Mouse (Mus musculus) forebrain, embryonic 16.5 days (tissue): ENCODE data around the gene Gldc. TPM values are rescaled to one million over a fixed set of nuclear protein-coding genes. Genes with fewer than 3 reads are reported as not detected.

Experiments
- ATAC-seq: fragments of 200-750 bp; cut with Nextera tagmentation; 2 replicates; pipeline ENCODE4 v1.8.0; 2017; ENCODE audit warnings: mild to moderate bottlenecking, moderate library complexity
- H3K27ac ChIP-seq: fragments of 300-500 bp; sonication (generic); 2 replicates; pipeline ENCODE4 v1.5.1; 2014; ENCODE audit warnings: low read length, control low read depth
- H3K27me3 ChIP-seq: fragments of 300-500 bp; sonication (generic); replicated peaks from 2 replicates; pipeline ENCODE4 v1.6.1; 2014; ENCODE audit warnings: low read length; ENCODE audit not compliant: control insufficient read depth, insufficient read depth
- H3K36me3 ChIP-seq: fragments of 300-500 bp; sonication (generic); 2 replicates; pipeline ENCODE4 v1.6.1; 2014; ENCODE audit not compliant: control insufficient read depth, insufficient read depth
- H3K4me1 ChIP-seq: fragments of 300-500 bp; sonication (generic); replicated peaks from 2 replicates; pipeline ENCODE4 v1.6.1; 2014; ENCODE audit warnings: low read length; ENCODE audit not compliant: control insufficient read depth, insufficient read depth
- H3K4me2 ChIP-seq: fragments of 300-500 bp; sonication (generic); 2 replicates; pipeline ENCODE4 v1.6.1; 2014; ENCODE audit warnings: mild to moderate bottlenecking, low read length, control low read depth
- H3K4me3 ChIP-seq: fragments of 300-500 bp; sonication (generic); replicated peaks from 2 replicates; pipeline ENCODE4 v1.5.1; 2014; ENCODE audit warnings: mild to moderate bottlenecking, low read length, control low read depth
- H3K9ac ChIP-seq: fragments of 300-500 bp; sonication (generic); replicated peaks from 2 replicates; pipeline ENCODE4 v1.6.1; 2014; ENCODE audit warnings: low read depth, low read length, control low read depth
- H3K9me3 ChIP-seq: fragments of 300-500 bp; sonication (generic); 2 replicates; pipeline ENCODE4 v1.6.1; 2016; ENCODE audit warnings: low read length; ENCODE audit not compliant: control insufficient read depth
- WGBS: fragments of 180-500 bp; shearing (Covaris S2); extraction: QIAGEN DNeasy Blood & Tissue Kit; methylation state at CpG from one replicate; pipeline ENCODE4 v1.1.7; 2014; 5-methylcytosine and 5-hydroxymethylcytosine counted together
- polyA plus RNA-seq: library from polyadenylated mRNA; unstranded; fragments of >200 nt; fragmentation: Nextera tagmentation; extraction: Ambion mirVana; gene quantifications from 2 replicates; pipeline ENCODE4 v1.2.1, GENCODE M21; 2015

The Gldc gene
- polyA plus RNA-seq, 1 experiment from 2014 or later = 10.9 TPM

DNA sequence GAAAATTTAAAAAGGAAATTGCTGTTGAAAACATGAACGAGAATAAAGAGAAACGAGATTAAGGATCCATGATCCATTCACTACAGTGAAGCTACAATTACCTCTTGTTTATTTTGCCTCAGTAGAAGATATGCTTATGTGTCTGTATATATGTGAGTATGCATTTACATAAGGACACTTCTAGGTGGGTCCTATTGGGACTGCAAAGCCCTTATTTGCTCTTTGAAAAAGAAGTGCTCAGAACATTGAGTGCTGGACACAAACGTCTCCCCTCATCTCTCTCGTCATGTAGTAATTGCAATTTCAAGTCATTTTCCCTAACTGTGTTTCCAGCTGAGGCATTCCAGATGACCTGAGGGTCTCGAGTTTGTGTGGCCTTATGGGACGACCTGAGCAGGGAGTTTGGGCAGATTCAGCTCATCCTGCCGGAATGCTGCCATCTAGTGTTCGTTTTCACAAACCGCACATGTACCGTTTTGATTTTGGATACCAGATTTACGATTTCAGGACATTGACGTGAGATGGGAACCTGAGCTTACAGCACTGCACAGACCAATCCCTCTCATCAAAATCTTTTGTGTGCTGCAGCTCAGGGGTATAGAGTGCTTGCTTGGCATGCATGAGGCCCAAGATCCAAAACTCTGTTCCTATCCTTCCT is 30.1 kb upstream of the Gldc start:
- H3K4me3 ChIP-seq = no peak overlapping the region
- H3K36me3 ChIP-seq = no peaks in the 10 kb centered on the region
- H3K27ac ChIP-seq = no peak overlapping the region
- WGBS = 19% methylated on average over 12 of the region's 12 CpGs
- H3K4me1 ChIP-seq = no peaks in the 10 kb centered on the region
- H3K9ac ChIP-seq = no peak overlapping the region
- ATAC-seq = peak; percentile 67
- H3K4me2 ChIP-seq = no peak overlapping the region
- H3K27me3 ChIP-seq = no peaks in the 10 kb centered on the region
- H3K9me3 ChIP-seq = no peaks in the 10 kb centered on the region

DNA sequence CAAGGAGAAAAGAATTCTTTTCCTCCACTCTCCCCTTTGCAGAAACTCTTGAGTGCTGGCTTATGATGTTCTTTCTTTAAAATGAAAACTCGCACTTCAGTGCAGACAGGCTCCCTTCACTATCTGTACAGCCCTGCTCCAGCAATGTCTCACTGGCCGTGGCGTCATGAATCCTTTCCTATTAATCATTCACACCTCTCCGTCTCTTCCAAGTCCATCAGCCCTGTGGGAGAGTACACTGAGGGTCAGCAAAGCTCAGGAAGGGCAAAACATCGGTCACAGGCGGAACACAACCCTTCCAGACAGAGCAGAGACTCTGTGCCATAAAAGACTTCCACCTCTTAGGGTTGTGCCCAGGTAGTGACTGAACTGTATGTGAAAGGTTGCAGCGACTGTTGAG is 26.9 kb upstream of the Gldc start:
- 86% methylated on average over 7 of the region's 7 CpGs for WGBS
- no peak overlapping the region for H3K4me3 ChIP-seq
- no peak overlapping the region for H3K4me2 ChIP-seq
- no peaks in the 10 kb centered on the region for H3K9me3 ChIP-seq
- H3K27ac ChIP-seq = no peak overlapping the region
- no peak overlapping the region for H3K9ac ChIP-seq
- H3K4me1 ChIP-seq = no peaks in the 10 kb centered on the region
- no peak for ATAC-seq
- no peaks in the 10 kb centered on the region for H3K27me3 ChIP-seq
- no peaks in the 10 kb centered on the region for H3K36me3 ChIP-seq

DNA sequence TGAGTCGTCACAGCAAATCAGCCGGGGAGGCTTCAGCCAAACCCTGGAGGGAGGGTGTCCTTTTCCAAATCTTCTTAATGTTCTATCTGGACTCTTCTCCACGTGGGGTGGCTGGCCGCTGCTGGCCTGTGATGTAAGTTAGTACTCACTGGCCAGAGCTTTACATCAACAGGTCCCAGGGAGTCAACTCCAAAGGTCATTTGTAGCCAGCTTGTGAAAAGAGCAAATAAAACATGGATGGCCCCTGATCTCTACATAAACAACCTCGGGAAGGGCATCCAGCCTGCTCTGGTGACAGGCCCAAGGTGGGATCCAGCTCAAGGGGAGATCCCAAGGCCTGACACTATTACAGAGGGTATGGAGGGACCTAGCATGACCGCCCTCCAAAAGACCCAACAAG is 19.8 kb upstream of the Gldc start:
- Histone ChIP-seq H3K9me3 (no peaks in the 10 kb centered on the region), H3K4me1 (no peaks in the 10 kb centered on the region), H3K27me3 (no peaks in the 10 kb centered on the region), H3K27ac (no peak overlapping the region), H3K9ac (no peak overlapping the region), H3K4me3 (no peak overlapping the region), H3K4me2 (no peak overlapping the region), H3K36me3 (no peaks in the 10 kb centered on the region)
- 88% methylated on average over 6 of the region's 6 CpGs for WGBS
- ATAC-seq = no peak

DNA sequence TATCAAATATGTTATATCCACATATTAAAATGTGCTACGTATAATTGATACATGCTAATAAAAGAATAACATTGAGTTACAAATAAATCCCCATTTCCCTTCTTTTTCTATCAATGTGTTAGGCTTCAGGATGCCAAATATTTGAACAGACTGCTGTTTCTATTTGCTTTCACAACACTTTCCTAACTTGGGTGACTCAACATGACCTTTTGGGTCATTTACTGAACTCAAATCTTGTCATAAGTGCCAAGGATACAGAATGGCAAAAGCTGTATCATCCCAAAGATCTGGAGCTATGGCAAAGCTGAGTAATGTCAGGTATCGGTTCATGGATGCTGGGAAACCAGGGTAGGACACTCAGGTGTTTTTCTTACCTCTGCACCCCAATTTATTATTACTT is 12.0 kb upstream of the Gldc start:
- no peak for ATAC-seq
- H3K9me3 ChIP-seq = peaks cover 3% of the 10 kb centered on the region; the same call in 1 of the 2 replicates
- WGBS = 97% methylated on average over 2 of the region's 2 CpGs
- no peak overlapping the region for H3K4me2 ChIP-seq
- H3K9ac ChIP-seq = no peak overlapping the region
- no peaks in the 10 kb centered on the region for H3K4me1 ChIP-seq
- H3K4me3 ChIP-seq = no peak overlapping the region
- H3K27me3 ChIP-seq = no peaks in the 10 kb centered on the region
- H3K36me3 ChIP-seq = no peaks in the 10 kb centered on the region
- no peak overlapping the region for H3K27ac ChIP-seq

DNA sequence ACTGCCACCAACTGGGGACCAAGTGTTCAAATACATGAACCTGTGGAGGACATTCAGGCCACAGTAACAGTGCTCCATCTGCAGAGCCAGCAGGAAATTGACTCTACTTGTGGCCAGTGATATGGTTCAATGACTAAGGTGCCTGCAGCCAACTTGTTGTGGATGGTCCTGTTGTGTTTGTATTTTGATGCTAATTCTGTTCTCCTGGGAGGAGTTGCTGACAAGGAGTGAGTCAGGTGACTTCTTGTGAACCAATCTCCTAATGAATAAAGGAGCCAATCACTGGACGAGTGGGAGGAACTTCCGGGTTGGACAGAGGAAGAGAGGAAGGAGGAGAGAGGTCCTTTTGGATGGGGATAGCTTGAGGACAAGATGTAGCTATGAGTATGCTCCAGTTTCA is 10.3 kb upstream of the Gldc start:
- ATAC-seq = no peak
- no peaks in the 10 kb centered on the region for H3K36me3 ChIP-seq
- H3K4me2 ChIP-seq = no peak overlapping the region
- H3K4me1 ChIP-seq = no peaks in the 10 kb centered on the region
- no peak overlapping the region for H3K4me3 ChIP-seq
- H3K9ac ChIP-seq = no peak overlapping the region
- H3K27ac ChIP-seq = no peak overlapping the region
- no peaks in the 10 kb centered on the region for H3K27me3 ChIP-seq
- WGBS = 81% methylated on average over 2 of the region's 2 CpGs
- peaks cover 3% of the 10 kb centered on the region; the same call in 1 of the 2 replicates for H3K9me3 ChIP-seq

DNA sequence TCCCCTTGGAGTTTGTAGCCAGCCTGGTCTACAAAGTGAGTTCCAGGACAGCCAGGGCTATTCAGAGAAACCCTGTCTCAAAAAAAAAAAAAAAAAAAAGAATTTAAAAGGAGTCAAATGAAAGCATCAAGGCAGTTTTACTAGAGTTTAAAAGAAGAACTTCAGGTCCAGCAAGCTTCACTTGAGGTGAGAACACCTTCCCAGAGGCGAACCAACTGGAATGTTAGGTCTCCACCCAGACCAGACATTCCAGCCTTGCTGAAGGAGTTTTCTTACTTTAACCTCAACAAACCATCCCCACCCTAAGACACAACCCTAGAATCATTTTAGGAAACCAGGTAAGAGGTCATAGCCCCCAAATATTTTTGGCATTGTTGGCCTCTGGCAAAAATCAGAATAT is 4.8 kb upstream of the Gldc start:
- no peak overlapping the region for H3K4me3 ChIP-seq

DNA sequence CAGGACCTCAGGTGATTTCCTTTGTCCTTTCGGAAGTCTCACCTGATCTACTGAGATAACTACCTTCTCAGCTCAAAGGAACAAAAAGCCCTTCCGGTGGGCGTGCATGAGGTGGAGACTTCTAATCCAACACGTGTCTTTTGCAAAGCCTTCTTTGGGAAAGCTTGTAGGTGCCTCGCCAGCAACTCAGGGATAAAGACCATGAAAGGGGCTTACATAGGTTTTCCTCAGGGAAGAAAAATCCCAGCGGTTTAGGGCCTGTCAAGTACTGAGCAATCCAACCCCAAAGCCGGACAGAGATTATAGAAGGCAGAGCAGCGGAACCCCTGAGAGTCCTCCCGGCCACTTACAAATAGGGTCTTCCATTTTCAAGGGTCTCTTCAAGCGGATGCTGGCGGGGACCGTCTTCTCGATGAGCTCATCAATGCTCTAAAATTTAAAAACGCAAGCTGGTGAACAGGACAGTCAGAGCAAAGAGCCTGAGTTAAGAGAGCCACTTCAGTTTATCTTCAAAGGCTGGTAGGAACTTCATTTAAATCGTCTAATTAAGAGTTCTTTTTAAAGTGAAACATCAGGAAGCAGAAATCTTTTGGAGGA is 1.1 kb downstream of the Gldc start:
- H3K9ac ChIP-seq = peak overlapping the region; percentile 65
- H3K4me2 ChIP-seq = peak overlapping the region; percentile 100
- ATAC-seq = no peak
- H3K36me3 ChIP-seq = no peaks in the 10 kb centered on the region
- H3K27ac ChIP-seq = no peak overlapping the region
- 1% methylated on average over 15 of the region's 15 CpGs for WGBS
- no peaks in the 10 kb centered on the region for H3K27me3 ChIP-seq
- peak overlapping the region; percentile 72 for H3K4me3 ChIP-seq
- peaks cover 10% of the 10 kb centered on the region for H3K4me1 ChIP-seq
- H3K9me3 ChIP-seq = no peaks in the 10 kb centered on the region

More for the DNA sequence above, 4.8 kb upstream of the Gldc start:
- Histone ChIP-seq H3K4me2 (no peak overlapping the region), H3K36me3 (no peaks in the 10 kb centered on the region), H3K27ac (no peak overlapping the region), H3K27me3 (no peaks in the 10 kb centered on the region), H3K9ac (no peak overlapping the region), H3K9me3 (no peaks in the 10 kb centered on the region), H3K4me1 (peaks cover 6% of the 10 kb centered on the region; the same call in 1 of the 2 replicates)
- ATAC-seq = no peak
- 92% methylated on average over 1 of the region's 1 CpGs for WGBS

DNA sequence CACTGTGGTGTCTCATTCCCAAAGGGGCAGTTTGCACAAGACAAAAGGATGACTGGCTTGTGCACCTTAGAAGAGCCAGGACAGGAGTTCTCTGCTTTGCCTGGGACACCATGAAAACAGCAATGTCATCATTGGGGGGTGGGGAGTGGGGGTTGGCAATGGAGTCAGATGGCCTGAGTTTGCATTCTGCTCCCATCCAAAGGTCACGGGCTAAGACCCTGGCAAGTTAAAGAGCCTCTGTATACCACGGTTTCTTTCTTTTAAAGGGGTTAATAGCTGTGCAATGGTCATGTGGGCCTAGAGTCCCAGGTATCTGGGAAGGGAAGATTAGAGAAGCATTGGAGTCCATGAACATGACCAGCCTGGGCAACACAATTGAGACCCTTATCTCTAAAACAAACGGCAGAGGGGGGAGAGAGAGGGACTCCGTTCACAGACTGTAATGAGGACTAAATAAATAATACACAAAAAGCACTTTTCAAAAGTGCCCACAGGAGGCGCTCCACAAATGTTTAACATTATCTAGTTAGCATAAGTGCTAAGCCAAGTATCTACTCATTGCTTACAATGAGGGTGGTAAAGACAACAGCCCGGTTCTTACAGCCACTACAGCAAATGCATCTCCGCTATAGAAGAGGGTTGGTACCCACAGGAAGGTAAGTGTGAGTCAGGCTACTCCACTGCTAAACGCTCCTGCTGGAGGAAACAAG is 3.7 kb downstream of the Gldc start:
- peaks cover 10% of the 10 kb centered on the region for H3K4me1 ChIP-seq
- H3K4me2 ChIP-seq = no peak overlapping the region
- no peaks in the 10 kb centered on the region for H3K9me3 ChIP-seq
- H3K4me3 ChIP-seq = no peak overlapping the region
- WGBS = 82% methylated on average over 8 of the region's 8 CpGs
- no peak for ATAC-seq
- no peak overlapping the region for H3K27ac ChIP-seq
- no peaks in the 10 kb centered on the region for H3K27me3 ChIP-seq
- H3K9ac ChIP-seq = no peak overlapping the region
- no peaks in the 10 kb centered on the region for H3K36me3 ChIP-seq

DNA sequence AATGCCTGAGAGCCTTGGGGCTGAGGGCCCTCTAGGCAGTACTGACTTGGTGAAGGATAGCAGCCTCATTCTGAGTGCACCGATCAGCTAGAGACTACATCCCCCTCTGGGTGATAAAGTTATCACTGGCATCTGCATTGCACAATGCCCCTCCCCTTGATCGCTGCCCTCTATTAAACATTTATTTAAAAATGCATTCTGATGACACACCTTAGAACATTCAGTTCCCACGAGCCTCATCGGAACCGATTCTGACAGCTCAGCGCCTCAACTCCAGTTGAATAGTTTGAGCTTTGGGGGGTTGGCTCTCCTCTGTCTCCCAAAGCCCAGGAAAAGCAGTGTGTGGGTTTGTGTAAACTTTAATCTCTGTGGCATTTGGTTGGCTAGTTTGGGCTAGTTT is 4.9 kb downstream of the Gldc start:
- Histone ChIP-seq H3K4me3 (no peak overlapping the region), H3K9me3 (no peaks in the 10 kb centered on the region), H3K4me2 (no peak overlapping the region), H3K27me3 (no peaks in the 10 kb centered on the region), H3K36me3 (no peaks in the 10 kb centered on the region), H3K27ac (no peak overlapping the region), H3K9ac (no peak overlapping the region), H3K4me1 (peaks cover 7% of the 10 kb centered on the region)
- 93% methylated on average over 6 of the region's 6 CpGs for WGBS
- no peak for ATAC-seq
